Mouse (Mus musculus) spleen, adult 2 months (tissue): ENCODE data around the gene Smad9. TPM values are rescaled to one million over a fixed set of nuclear protein-coding genes. Genes with fewer than 3 reads are reported as not detected.

Experiments
- DNase-seq, 2 experiments: peaks; one replicate each; pipeline versions ENCODE4 v3.0.0 to v3.0.0-alpha.2; 2012 to 2021; ENCODE audit warnings: low spot score in 2 of 2, low read depth in 1 of 2
- H3K27ac ChIP-seq: fragments of 200-500 bp; 2 replicates; pipeline ENCODE4 v1.5.1; 2012; ENCODE audit warnings: low read length, inconsistent platforms; ENCODE audit not compliant: insufficient read depth
- H3K27me3 ChIP-seq: fragments of 200-500 bp; 2 replicates; pipeline ENCODE4 v1.6.1; 2012; ENCODE audit warnings: mild to moderate bottlenecking, moderate library complexity, low read length, inconsistent platforms; ENCODE audit not compliant: control insufficient read depth, insufficient read depth
- H3K36me3 ChIP-seq: fragments of 200-500 bp; 2 replicates; pipeline ENCODE4 v1.6.1; 2012; ENCODE audit warnings: mild to moderate bottlenecking, low read length, inconsistent platforms; ENCODE audit not compliant: control insufficient read depth, insufficient read depth
- H3K4me1 ChIP-seq: fragments of 200-500 bp; 2 replicates; pipeline ENCODE4 v1.6.1; 2011; ENCODE audit warnings: inconsistent platforms; ENCODE audit not compliant: control insufficient read depth, insufficient read depth, insufficient read length
- H3K4me3 ChIP-seq: fragments of 200-500 bp; 2 replicates; pipeline ENCODE4 v1.5.1; 2011; ENCODE audit warnings: mild to moderate bottlenecking, inconsistent platforms; ENCODE audit not compliant: insufficient read depth, insufficient read length; ENCODE audit errors: extremely low read depth
- CTCF ChIP-seq: fragments of 200-500 bp; IDR thresholded peaks from 2 replicates; pipeline ENCODE4 v1.5.1; 2011; ENCODE audit warnings: mild to moderate bottlenecking, inconsistent platforms; ENCODE audit not compliant: insufficient read depth, insufficient read length, insufficient replicate concordance; ENCODE audit errors: extremely low read depth
- POLR2A ChIP-seq: fragments of 200-500 bp; IDR thresholded peaks from 2 replicates; pipeline ENCODE4 v1.6.1; 2011; ENCODE audit warnings: low read depth, low read length, inconsistent platforms
- WGBS: fragments of 180-500 bp; shearing (Covaris S2); methylation state at CpG from one replicate; pipeline ENCODE4 v1.1.7; 2018; 5-methylcytosine and 5-hydroxymethylcytosine counted together
- polyA plus RNA-seq: library from polyadenylated mRNA; depleted of rRNA; stranded (reverse); fragments of >200 nt; gene quantifications from 2 replicates; pipeline ENCODE4 v1.2.3, GENCODE M21; 2012

Smad9 gene
- polyA plus RNA-seq, 1 experiment = 0.23 TPM

DNA sequence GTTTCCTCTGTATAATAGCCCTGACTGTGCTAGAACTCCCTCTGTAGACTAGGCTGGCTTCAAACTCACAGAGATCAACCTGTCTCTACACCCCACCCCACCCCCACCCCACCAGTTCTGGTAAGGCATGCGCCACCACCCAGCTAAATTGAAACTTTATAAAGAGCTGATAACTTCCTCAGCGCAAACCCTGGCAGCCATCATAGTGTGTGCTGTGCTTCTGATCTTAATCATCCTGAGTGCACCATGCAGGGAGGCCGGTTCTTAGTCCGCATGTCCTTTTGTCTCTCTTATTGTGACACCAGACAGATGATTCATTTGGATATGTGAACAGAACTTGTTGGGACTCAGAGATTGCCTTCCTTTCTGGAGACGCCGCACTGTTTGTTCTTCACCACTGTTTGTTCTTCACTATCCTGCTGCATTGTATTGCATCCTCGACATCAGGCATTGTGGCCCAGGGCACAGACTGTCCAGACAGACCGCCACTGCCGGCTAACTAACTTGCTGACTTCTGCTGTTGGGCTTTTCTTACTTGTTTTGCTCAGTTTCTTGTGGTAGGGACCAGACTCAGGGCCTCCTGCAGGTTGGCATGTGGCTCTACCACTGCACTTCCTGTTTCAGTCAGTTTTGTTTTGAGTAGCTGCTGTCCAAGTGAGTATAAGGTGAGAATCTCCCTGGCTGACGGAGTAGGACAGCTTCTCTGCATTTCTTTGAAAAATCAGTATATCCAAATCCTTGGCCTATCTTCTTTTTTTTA lies 31.5 kb upstream of the Smad9 start:
- Histone ChIP-seq H3K27ac (peak overlapping the region; percentile 87), H3K36me3 (peaks cover 19% of the 10 kb centered on the region), H3K4me3 (no peak overlapping the region), H3K4me1 (peaks cover 4% of the 10 kb centered on the region; the same call in 1 of the 2 replicates), H3K27me3 (no peaks in the 10 kb centered on the region)
- peak; percentile 34 to 44 for DNase-seq
- TF ChIP-seq POLR2A (no peak), CTCF (peak; percentile 7; the same call in 1 of the 2 replicates)
- 42% methylated on average over 10 of the region's 10 CpGs for WGBS

DNA sequence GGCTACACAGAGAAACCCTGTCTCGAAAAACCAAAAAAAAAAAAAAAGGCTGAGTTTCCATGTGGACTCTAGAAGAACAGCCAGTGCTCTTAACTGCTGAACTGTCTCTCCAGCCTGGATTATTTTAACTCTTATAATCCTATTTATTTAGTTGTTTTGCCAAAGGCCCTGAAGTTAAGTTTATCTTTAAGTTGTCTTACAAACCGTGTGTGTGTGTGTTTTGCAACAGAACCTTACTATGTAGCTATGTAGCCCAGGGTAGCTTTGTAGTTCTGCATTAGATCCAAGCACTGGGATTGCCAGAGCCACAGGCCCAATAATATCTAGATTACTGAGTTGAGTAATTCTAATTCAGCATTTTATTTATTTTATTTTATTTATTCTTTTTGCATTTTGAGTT lies 30.0 kb upstream of the Smad9 start:
- Histone ChIP-seq H3K4me1 (peaks cover 4% of the 10 kb centered on the region; the same call in 1 of the 2 replicates), H3K27ac (no peak overlapping the region), H3K4me3 (no peak overlapping the region), H3K36me3 (peaks cover 27% of the 10 kb centered on the region), H3K27me3 (no peaks in the 10 kb centered on the region)
- 91% methylated on average over 2 of the region's 2 CpGs for WGBS
- TF ChIP-seq CTCF (no peak), POLR2A (no peak)
- no peak for DNase-seq

DNA sequence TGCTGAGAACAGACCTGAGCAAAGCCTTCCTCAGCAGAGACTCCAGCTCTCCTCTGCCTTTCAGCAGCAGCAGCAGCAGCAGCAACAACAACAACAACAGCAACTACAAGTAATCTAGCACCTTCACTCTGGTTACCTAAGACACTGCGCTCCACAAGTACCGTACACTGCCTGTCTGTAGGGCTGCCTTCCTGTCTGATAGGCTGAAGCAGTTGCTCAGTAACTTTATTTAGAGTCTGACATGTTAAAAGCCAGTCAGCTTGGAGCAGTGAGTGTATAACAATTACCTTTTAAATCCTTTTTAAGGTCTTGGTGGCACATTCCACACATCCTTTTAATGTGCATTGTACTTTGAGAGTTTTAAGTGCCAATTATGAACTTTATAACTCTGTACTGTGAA lies 27.8 kb upstream of the Smad9 start:
- no peak overlapping the region for H3K4me3 ChIP-seq
- H3K27ac ChIP-seq = no peak overlapping the region
- peaks cover 22% of the 10 kb centered on the region for H3K36me3 ChIP-seq
- no peaks in the 10 kb centered on the region for H3K27me3 ChIP-seq
- TF ChIP-seq CTCF = no peak
- TF ChIP-seq POLR2A = no peak
- peaks cover 4% of the 10 kb centered on the region; the same call in 1 of the 2 replicates for H3K4me1 ChIP-seq
- WGBS = 94% methylated on average over 2 of the region's 2 CpGs
- no peak for DNase-seq

DNA sequence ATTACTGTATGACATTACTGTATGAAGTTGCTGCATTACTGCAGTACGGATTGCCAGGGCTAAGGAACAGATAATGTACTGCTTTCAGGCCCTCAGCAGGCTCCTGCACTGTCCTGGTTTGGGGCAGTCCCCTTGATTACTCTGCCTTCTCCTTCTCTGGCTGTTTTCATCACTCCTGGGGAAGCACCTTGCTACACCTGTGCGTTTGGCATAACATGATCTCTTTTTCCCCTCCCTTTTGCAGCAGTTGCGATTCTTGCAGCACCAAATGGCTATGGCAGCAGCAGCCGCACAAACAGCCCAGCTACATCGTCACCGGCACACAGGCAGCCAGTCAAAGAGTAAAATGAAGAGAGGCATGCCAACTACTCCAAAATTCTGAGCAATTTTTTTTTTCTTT lies 27.3 kb upstream of the Smad9 start:
- H3K4me1 ChIP-seq = peaks cover 4% of the 10 kb centered on the region; the same call in 1 of the 2 replicates
- TF ChIP-seq POLR2A (no peak), CTCF (no peak)
- DNase-seq = no peak
- 90% methylated on average over 6 of the region's 6 CpGs for WGBS
- no peaks in the 10 kb centered on the region for H3K27me3 ChIP-seq
- H3K27ac ChIP-seq = no peak overlapping the region
- H3K36me3 ChIP-seq = peaks cover 25% of the 10 kb centered on the region
- H3K4me3 ChIP-seq = no peak overlapping the region

DNA sequence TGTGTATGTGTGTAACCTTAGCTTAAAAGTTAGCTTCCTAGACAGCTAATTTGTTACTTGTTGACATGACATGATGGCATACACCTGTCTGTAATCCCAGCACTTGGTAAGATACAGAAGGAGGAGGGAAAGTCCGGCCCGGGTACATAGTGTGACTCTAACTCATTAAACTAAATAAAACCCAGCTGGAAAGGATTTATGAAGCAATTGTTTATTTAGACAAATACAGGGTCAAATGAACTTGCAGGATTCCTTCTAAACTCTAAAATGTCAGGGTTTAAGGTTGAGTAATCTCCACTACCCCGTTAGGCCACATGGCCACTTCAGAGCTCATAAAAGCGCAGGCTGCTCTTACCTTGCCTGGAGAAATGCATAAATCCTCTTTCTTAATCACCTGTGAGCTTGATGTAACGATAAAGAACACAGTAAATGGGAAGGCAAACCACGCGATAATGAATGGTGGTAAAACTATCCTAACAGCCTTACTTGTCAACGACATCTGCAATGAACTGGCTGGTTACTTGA lies 23.7 kb upstream of the Smad9 start:
- no peak for TF ChIP-seq POLR2A
- TF ChIP-seq CTCF = no peak
- Histone ChIP-seq H3K4me3 (no peak overlapping the region), H3K27me3 (no peaks in the 10 kb centered on the region), H3K36me3 (peaks cover 24% of the 10 kb centered on the region), H3K4me1 (no peaks in the 10 kb centered on the region; the same call in 1 of the 2 replicates), H3K27ac (no peak overlapping the region)
- no peak for DNase-seq
- 93% methylated on average over 8 of the region's 8 CpGs for WGBS

DNA sequence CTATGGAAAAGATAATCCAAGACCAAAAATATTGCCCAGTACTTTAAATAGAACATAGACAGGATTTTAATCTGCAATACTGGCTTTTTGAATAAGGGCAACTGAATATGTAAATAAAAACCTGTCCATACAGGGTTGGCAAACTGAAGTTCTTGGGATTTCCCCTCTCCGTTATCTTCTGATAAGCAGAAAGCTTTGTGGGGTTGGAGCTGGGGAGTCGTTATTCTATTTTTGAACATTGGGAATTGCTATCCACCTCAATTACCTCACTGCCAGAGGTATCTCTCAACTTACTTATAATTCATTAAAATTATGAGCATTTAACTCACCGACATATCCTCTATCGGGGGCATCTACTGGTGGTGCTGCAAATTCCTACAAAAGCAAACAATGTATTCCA lies 23.0 kb upstream of the Smad9 start:
- H3K27me3 ChIP-seq = no peaks in the 10 kb centered on the region
- TF ChIP-seq CTCF (no peak), POLR2A (no peak)
- H3K4me1 ChIP-seq = no peaks in the 10 kb centered on the region; the same call in 1 of the 2 replicates
- no peak overlapping the region for H3K27ac ChIP-seq
- WGBS = 90% methylated on average over 4 of the region's 4 CpGs
- H3K36me3 ChIP-seq = peaks cover 20% of the 10 kb centered on the region
- DNase-seq = no peak
- no peak overlapping the region for H3K4me3 ChIP-seq

DNA sequence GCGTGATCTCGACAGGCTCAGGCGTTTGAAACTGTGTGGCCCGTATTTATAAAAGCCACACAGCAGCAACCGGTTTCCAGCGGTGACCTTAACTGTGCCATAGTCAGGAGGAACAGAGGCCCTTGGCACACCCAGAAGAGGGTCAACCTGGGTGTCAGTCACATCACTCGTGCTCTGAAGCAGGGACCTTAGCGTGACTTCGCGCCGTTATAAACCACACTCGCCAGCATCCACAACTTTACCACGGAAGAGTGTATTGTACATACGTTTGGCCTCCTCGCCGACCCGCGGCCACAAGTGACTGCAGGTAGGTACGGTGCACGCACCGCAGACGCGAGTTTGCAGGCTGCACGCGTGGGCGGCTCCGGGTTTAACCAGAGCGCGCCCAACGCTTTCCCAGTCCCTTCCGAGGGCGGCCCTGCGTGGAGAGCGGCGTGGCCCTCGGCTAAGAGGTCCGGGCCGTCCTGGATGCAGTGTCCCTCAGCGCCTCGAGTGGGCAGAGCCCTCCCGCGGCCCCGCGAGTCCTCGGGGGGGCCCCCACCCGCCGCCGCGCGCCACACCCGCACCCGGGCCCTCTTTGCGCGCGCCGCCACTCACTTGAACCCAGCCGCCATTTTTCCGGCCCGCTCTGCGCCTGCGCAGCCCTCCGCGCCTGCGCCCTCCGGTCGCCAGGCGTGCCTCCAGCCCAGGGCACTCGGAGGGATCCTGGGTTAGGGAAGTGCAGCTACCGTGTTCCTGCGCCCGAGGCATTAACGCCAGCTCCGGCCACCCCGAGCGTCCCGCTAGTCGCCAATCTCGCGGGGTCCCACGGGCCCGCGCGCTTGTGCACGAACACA lies 20.8 kb upstream of the Smad9 start:
- WGBS = under 1% methylated on average over 83 of the region's 84 CpGs
- TF ChIP-seq POLR2A = peak; percentile 71
- TF ChIP-seq CTCF = no peak
- Histone ChIP-seq H3K4me1 (no peaks in the 10 kb centered on the region; the same call in 1 of the 2 replicates), H3K4me3 (peak overlapping the region; percentile 88), H3K27me3 (no peaks in the 10 kb centered on the region), H3K36me3 (peaks cover 13% of the 10 kb centered on the region), H3K27ac (peak overlapping the region; percentile 98)
- peak; percentile 75 to 88 for DNase-seq
